Mouse (Mus musculus) lung, postnatal 36 days (tissue): ENCODE data around the gene Usp45.
A peak's percentile ranks its signal among the peaks of the same experiment; 100 is the strongest.

Experiments
- DNase-seq: peaks from one replicate; pipeline ENCODE4 v3.0.0; 2022; ENCODE audit warnings: mixed read lengths

The Usp45 gene

GRCm38 (mm10) chr4:21801013-21801412, 34.1 kb downstream of the Usp45 start:
- DNase-seq, result no peak

GRCm38 (mm10) chr4:21801620-21802019, 34.7 kb downstream of the Usp45 start:
- DNase-seq, result no peak

GRCm38 (mm10) chr4:21807204-21807603, 40.2 kb downstream of the Usp45 start:
- no peak for DNase-seq

- no peak for DNase-seq
These were observed 43.7 kb downstream of the Usp45 start for GRCm38 (mm10) chr4:21810608-21811007.

DNA sequence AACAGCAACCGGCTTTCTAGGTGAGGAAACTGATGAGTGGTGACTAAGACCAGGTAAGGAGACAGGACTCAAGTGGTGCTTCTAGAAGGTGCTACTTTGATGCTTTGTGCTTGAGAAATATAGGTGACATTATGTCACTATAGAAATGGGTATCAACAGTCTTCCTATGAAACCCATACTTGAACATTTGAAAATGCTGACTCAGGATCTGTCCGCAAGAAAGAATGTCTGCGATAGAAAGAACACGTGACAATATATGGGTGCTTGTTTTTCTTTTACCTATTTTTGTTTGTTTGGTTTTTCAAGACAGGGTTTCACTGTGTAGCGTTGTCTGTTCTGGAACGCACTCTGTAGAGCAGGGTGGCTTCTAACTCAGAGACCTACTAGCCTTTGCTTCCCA, 45.7 kb downstream of the Usp45 start:
- no peak for DNase-seq

GRCm38 (mm10) chr4:21814029-21814428, 47.1 kb downstream of the Usp45 start:
- DNase-seq, result peak; percentile 69

GRCm38 (mm10) chr4:21826616-21827015, 59.7 kb downstream of the Usp45 start:
- DNase-seq, result no peak

DNA sequence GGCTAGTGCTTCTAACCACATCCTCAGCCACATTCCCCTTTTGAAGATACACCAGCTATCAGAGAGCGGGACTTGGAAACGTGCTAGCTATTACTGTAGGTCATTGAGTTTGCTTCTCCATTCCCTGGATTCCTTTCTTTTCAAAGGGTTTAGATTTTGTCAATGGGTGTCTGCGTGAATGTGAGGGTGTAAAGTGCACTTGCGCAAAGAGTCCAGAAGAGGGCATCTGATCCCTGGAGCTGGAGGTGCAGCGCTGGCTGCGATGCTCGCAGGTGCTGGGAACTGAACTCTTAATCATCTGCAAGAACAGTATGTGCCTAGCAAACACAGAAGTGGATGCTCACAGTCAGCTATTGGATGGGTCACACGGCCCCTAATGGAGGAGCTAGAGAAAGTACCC, 65.9 kb downstream of the Usp45 start:
- DNase-seq, result no peak

GRCm38 (mm10) chr4:21847481-21848286, 80.7 kb downstream of the Usp45 start, which contains the start of gene Pnisr:
Gene Pnisr, plus strand, starts transcription at chr4:21847583.
- peak; percentile 98 for DNase-seq

DNA sequence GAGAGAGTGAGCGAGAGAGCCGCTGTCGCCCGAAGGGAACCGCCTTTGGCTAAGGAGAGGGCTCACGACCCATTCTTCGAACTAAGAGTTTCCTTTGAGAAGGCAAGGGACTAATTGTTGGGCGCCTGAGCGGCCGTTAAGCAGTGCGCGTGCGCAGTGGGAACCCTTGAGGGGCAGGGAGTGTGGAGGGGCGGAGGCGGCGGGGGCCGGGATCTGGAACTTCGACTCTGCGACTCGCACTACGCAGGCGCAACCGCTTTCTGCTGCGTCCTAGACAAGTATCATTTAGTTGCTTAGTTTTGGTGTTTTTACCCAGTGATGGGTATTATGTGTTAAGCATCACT, 81.3 kb downstream of the Usp45 start:
- DNase-seq, result peak; percentile 93

GRCm38 (mm10) chr4:21857481-21857880, 90.5 kb downstream of the Usp45 start:
- DNase-seq, result no peak

- no peak for DNase-seq
These were observed 98.3 kb downstream of the Usp45 start for GRCm38 (mm10) chr4:21865226-21865625.

- DNase-seq, result no peak
These were observed 111.8 kb downstream of the Usp45 start for GRCm38 (mm10) chr4:21878776-21879175.

DNA sequence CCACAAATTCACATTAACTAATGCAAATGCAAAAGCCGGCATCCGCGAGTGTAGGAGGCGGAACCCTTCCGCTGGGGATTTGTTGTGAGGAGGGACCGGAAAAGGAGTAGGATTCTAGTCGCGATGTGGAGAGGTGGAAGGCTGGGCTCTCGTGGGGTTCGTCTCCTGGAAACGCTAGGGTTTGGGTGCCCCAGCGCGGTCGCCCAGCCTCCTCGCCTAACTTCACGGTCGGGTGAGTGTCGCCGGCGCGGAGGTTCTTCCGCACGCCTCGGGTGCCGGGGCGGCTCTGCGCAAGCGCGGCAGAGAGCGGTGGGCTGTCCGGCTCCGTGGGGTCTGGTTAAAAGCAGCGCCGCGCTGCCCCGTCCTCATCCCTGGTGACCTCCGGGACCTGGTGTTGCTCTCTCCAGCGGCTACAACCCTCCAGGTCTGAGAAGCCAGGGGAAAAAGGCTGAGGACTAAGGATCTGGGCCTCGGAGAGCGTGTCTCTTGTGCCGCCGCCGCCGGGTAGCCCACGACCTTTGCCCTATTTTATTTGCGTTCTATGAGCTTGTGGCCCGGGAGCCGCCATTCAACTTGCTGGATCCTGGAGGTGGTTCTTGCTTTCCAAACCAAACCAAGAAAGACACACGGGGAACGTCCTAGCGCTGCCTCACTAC, 112.7 kb downstream of the Usp45 start, which contains the start of gene Coq3:
TSS of gene Coq3 (plus strand) at position 109 of the 656 bp plus-strand sequence.
- DNase-seq, result peak; percentile 83

DNA sequence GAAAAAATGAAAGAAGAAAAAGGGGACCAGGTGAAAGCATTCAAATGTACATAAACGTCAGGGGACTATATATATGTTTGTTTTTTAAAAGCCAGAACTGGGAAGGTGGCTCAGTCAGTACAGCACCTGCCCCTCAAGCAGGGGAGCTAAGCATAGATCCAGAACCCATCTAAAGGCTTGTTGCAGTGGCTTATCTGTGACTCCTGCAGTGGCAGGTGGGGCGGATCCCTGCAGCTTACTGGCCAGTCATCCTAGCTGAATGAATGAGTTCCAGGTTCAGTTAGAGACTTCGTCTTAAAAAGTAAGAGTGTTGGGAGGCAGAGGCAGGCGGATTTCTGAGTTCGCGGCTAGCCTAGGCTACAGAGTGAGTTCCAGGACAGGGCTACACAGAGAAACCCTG, 115.8 kb downstream of the Usp45 start:
- no peak for DNase-seq

DNA sequence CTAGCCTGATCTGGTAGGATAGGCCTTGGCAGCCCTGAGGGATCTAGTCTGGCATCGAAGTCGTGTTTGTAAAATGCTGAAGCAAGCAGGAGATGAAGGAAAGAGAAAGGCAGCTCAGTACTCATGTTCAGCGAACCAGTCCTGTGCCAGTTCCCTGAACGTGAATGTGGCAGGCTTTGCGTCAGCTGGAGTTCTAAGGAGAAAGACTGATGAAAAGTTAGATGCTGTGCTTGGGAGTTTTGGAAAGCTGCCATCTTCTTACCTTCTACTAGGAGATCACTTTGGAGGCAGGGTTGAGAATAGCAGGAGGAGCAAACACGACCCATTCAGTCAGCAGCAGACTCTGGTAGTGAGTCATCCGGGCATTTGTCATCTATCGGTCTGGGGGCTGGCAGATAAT, 118.9 kb downstream of the Usp45 start:
- no peak for DNase-seq
